In the genomic region with DNA sequence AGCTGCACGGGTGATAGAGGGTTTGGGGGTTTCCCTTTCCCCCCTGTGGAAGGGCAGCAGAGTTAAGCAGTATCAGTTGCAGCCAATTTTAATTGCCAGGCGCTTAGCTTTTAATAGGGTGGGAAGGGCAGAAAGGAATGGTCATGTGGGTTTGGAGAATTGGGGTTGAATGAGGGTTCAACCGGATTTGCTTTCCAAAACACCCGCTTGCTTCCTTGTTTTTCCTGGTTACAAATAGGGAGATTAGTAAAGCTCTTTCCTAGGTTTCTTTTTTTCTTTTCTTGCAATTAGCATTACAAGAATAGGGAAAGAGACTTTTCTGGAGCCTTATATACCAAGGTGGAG, we compare ENCODE assay signal across 7 mouse cellular contexts. TPM values are rescaled to one million over a fixed set of nuclear protein-coding genes. Genes with fewer than 3 reads are reported as not detected.
DNase-seq lines count a peak whose midpoint lies in the region; ATAC-seq and TF ChIP-seq lines count a peak whose summit lies in the region.

No protein-coding gene starts in this region.

- H3K36me3 ChIP-seq in testis, adult 2 months (ENCODE audit: control insufficient read depth, insufficient read depth, low read length): no peaks in the 10 kb centered on the region
- H3K36me3 ChIP-seq in forebrain, embryonic 11.5 days (ENCODE audit: control insufficient read depth, insufficient read depth, low read length): no peaks in the 10 kb centered on the region
- peaks cover 21% of the 10 kb centered on the region for H3K36me3 ChIP-seq in limb, embryonic 13.5 days
- H3K36me3 ChIP-seq in stomach, postnatal 0 days (ENCODE audit: control insufficient read depth, insufficient read depth, low read length): no peaks in the 10 kb centered on the region; the same call in 1 of the 2 replicates

- no peak for TF ChIP-seq CTCF in testis, adult 2 months (IDR thresholded peaks at IDR 0.05; ENCODE audit: control insufficient read depth, insufficient read depth, insufficient replicate concordance, low read depth, low read length)
- no peak for TF ChIP-seq CTCF in stomach, postnatal 0 days (IDR thresholded peaks at IDR 0.05; ENCODE audit: low read depth)

- H3K4me1 ChIP-seq in testis, adult 2 months (ENCODE audit: control insufficient read depth, insufficient read depth, low read length): peaks cover 8% of the 10 kb centered on the region
- H3K4me1 ChIP-seq in forebrain, embryonic 11.5 days (replicated peaks; ENCODE audit: control insufficient read depth, insufficient read depth, low read length): peaks cover 10% of the 10 kb centered on the region; the same call in 1 of the 2 replicates
- H3K4me1 ChIP-seq in limb, embryonic 13.5 days: peaks cover 45% of the 10 kb centered on the region
- 0 out of 2 replicates have a peak, but pooled peaks cover 4% of the 10 kb centered on the region for H3K4me1 ChIP-seq in stomach, postnatal 0 days (replicated peaks; ENCODE audit: control insufficient read depth, insufficient read depth)

- peak overlapping the region; percentile 96 for H3K9ac ChIP-seq in forebrain, embryonic 11.5 days (ENCODE audit: low read length)
- H3K9ac ChIP-seq in limb, embryonic 13.5 days: peak overlapping the region; percentile 94
- H3K9ac ChIP-seq in stomach, postnatal 0 days (ENCODE audit: low read length): peak overlapping the region; percentile 93

- H3K27ac ChIP-seq in testis, adult 2 months (ENCODE audit: control insufficient read depth, insufficient read depth, low read depth, low read length): peak overlapping the region; percentile 73
- peak overlapping the region; percentile 99 for H3K27ac ChIP-seq in forebrain, embryonic 11.5 days (ENCODE audit: low read depth, low read length)
- H3K27ac ChIP-seq in limb, embryonic 13.5 days: peak overlapping the region; percentile 99
- H3K27ac ChIP-seq in stomach, postnatal 0 days (replicated peaks): peak overlapping the region; percentile 99

- no peak for TF ChIP-seq POLR2A in testis, adult 2 months (IDR thresholded peaks at IDR 0.05; ENCODE audit: control insufficient read depth, low read depth, low read length)

- H3K4me2 ChIP-seq in forebrain, embryonic 11.5 days (ENCODE audit: low read depth, low read length, severe bottlenecking): peak overlapping the region; percentile 91
- H3K4me2 ChIP-seq in limb, embryonic 13.5 days (replicated peaks): peak overlapping the region; percentile 77
- peak overlapping the region; percentile 84 for H3K4me2 ChIP-seq in stomach, postnatal 0 days (replicated peaks; ENCODE audit: low read depth)

- H3K9me3 ChIP-seq in forebrain, embryonic 11.5 days (ENCODE audit: control insufficient read depth, low read length): no peaks in the 10 kb centered on the region
- no peaks in the 10 kb centered on the region for H3K9me3 ChIP-seq in limb, embryonic 13.5 days
- no peaks in the 10 kb centered on the region for H3K9me3 ChIP-seq in stomach, postnatal 0 days (ENCODE audit: control insufficient read depth, low read length)

- no peak for DNase-seq in testis, postnatal 14 days (ENCODE audit: low spot score)
- DNase-seq in forebrain, embryonic 11.5 days (ENCODE audit: low spot score): no peak
- no peak for DNase-seq in stomach, postnatal 0 days (ENCODE audit: low spot score)
- DNase-seq in thymus, postnatal 10 days (ENCODE audit: low spot score in 2 of 2): no peak
- no peak for DNase-seq in thymus, postnatal 36 days

- no peak for TF ChIP-seq EP300 in stomach, postnatal 0 days (optimal IDR thresholded peaks at IDR 0.05)

- H3K4me3 ChIP-seq in testis, adult 2 months (ENCODE audit: control insufficient read depth, low read depth, low read length): peak overlapping the region; percentile 92
- peak overlapping the region; percentile 74 for H3K4me3 ChIP-seq in forebrain, embryonic 11.5 days (ENCODE audit: low read depth, low read length)
- H3K4me3 ChIP-seq in limb, embryonic 13.5 days: peak overlapping the region; percentile 79
- H3K4me3 ChIP-seq in stomach, postnatal 0 days (ENCODE audit: low read depth, low read length): peak overlapping the region; percentile 88

- ATAC-seq in forebrain, embryonic 11.5 days (replicated peaks; ENCODE audit: low FRiP score): peak; percentile 13; the same call in 1 of the 2 replicates
- ATAC-seq in limb, embryonic 13.5 days (ENCODE audit: low FRiP score, low read depth): no peak
- peak; percentile 4; the same call in 1 of the 2 replicates for ATAC-seq in stomach, postnatal 0 days (ENCODE audit: low FRiP score, low TSS enrichment)

- 0% methylated on average over 4 of the region's 4 CpGs for WGBS in forebrain, embryonic 11.5 days
- WGBS in limb, embryonic 13.5 days: 0% methylated on average over 4 of the region's 4 CpGs
- 0% methylated on average over 4 of the region's 4 CpGs for WGBS in stomach, postnatal 0 days

- H3K27me3 ChIP-seq in testis, adult 2 months (ENCODE audit: control insufficient read depth, insufficient read depth, low read length): no peaks in the 10 kb centered on the region
- H3K27me3 ChIP-seq in forebrain, embryonic 11.5 days (ENCODE audit: control insufficient read depth, insufficient read depth, low read length): no peaks in the 10 kb centered on the region
- H3K27me3 ChIP-seq in limb, embryonic 13.5 days: no peaks in the 10 kb centered on the region
- H3K27me3 ChIP-seq in stomach, postnatal 0 days (ENCODE audit: control insufficient read depth, insufficient read depth, low read length): no peaks in the 10 kb centered on the region

RNA-seq across cellular contexts. Expression of a gene that starts 1.2 kb away (rescaled TPM):
- 158 and 176 TPM in 2 replicates for polyA plus RNA-seq in testis, adult 2 months (2012; rRNA removed)
- 46.5 and 46.7 TPM in 2 replicates for polyA plus RNA-seq in forebrain, embryonic 11.5 days (2014; fragmentation: Nextera tagmentation; extraction: Ambion mirVana)
- 61.1 and 66.2 TPM in 2 replicates for polyA plus RNA-seq in limb, embryonic 13.5 days (2015; fragmentation: Nextera tagmentation; extraction: Ambion mirVana)
- polyA plus RNA-seq in stomach, postnatal 0 days (2015; fragmentation: Nextera tagmentation; extraction: Ambion mirVana): 32.8 and 36.3 TPM in 2 replicates

RNA-seq across cellular contexts. Expression of a gene that starts 15.3 kb away (rescaled TPM):
- polyA plus RNA-seq in testis, adult 2 months (2012; rRNA removed): 74.2 and 82.8 TPM in 2 replicates
- 31.7 and 35.6 TPM in 2 replicates for polyA plus RNA-seq in forebrain, embryonic 11.5 days (2014; fragmentation: Nextera tagmentation; extraction: Ambion mirVana)
- 43.5 and 43.9 TPM in 2 replicates for polyA plus RNA-seq in limb, embryonic 13.5 days (2015; fragmentation: Nextera tagmentation; extraction: Ambion mirVana)
- 41.7 and 41.8 TPM in 2 replicates for polyA plus RNA-seq in stomach, postnatal 0 days (2015; fragmentation: Nextera tagmentation; extraction: Ambion mirVana)

RNA-seq across cellular contexts. Expression of a gene that starts 15.3 kb away (rescaled TPM):
- polyA plus RNA-seq in testis, adult 2 months (2012; rRNA removed): 23.9 and 25.8 TPM in 2 replicates
- polyA plus RNA-seq in forebrain, embryonic 11.5 days (2014; fragmentation: Nextera tagmentation; extraction: Ambion mirVana): 58.4 and 65.7 TPM in 2 replicates
- 120 and 128 TPM in 2 replicates for polyA plus RNA-seq in limb, embryonic 13.5 days (2015; fragmentation: Nextera tagmentation; extraction: Ambion mirVana)
- polyA plus RNA-seq in stomach, postnatal 0 days (2015; fragmentation: Nextera tagmentation; extraction: Ambion mirVana): 68.8 and 71.1 TPM in 2 replicates

RNA-seq across cellular contexts. Expression of a gene that starts 30.4 kb away (rescaled TPM):
- 10.6 and 10.9 TPM in 2 replicates for polyA plus RNA-seq in testis, adult 2 months (2012; rRNA removed)
- 1.7 and 2.3 TPM in 2 replicates for polyA plus RNA-seq in forebrain, embryonic 11.5 days (2014; fragmentation: Nextera tagmentation; extraction: Ambion mirVana)
- polyA plus RNA-seq in limb, embryonic 13.5 days (2015; fragmentation: Nextera tagmentation; extraction: Ambion mirVana): 2.2 and 2.3 TPM in 2 replicates
- polyA plus RNA-seq in stomach, postnatal 0 days (2015; fragmentation: Nextera tagmentation; extraction: Ambion mirVana): 0.86 and 1.2 TPM in 2 replicates

RNA-seq across cellular contexts. Expression of a gene that starts 35.4 kb away (rescaled TPM):
- polyA plus RNA-seq in testis, adult 2 months (2012; rRNA removed): 19.1 and 20.0 TPM in 2 replicates
- polyA plus RNA-seq in forebrain, embryonic 11.5 days (2014; fragmentation: Nextera tagmentation; extraction: Ambion mirVana): 92.4 and 97.5 TPM in 2 replicates
- polyA plus RNA-seq in limb, embryonic 13.5 days (2015; fragmentation: Nextera tagmentation; extraction: Ambion mirVana): 110 and 116 TPM in 2 replicates
- 134 and 135 TPM in 2 replicates for polyA plus RNA-seq in stomach, postnatal 0 days (2015; fragmentation: Nextera tagmentation; extraction: Ambion mirVana)
